In genomic region chr14:20885091-20885888, GRCm38 (mm10) we compare ENCODE assay signal across 8 mouse cellular contexts. TPM values are rescaled to one million over a fixed set of nuclear protein-coding genes. Genes with fewer than 3 reads are reported as not detected.
DNase-seq lines count a peak whose midpoint lies in the region; ATAC-seq and TF ChIP-seq lines count a peak whose summit lies in the region.

No protein-coding gene starts in this region.

- H3K9ac ChIP-seq in lung, embryonic 15.5 days: no peak overlapping the region
- no peak overlapping the region for H3K9ac ChIP-seq in midbrain, embryonic 14.5 days (replicated peaks; ENCODE audit: low read length)

- peak overlapping the region; percentile 29 for H3K4me2 ChIP-seq in lung, embryonic 15.5 days
- no peak overlapping the region for H3K4me2 ChIP-seq in midbrain, embryonic 14.5 days (ENCODE audit: low read length)

- H3K4me3 ChIP-seq in cortical plate, adult 2 months (ENCODE audit: insufficient read depth, low read length): no peak overlapping the region
- H3K4me3 ChIP-seq in lung, embryonic 15.5 days: no peak overlapping the region
- H3K4me3 ChIP-seq in midbrain, embryonic 14.5 days (replicated peaks; ENCODE audit: low read depth, low read length): no peak overlapping the region

- TF ChIP-seq POLR2A in cortical plate, adult 2 months (IDR thresholded peaks at IDR 0.05; ENCODE audit: extremely low read depth, insufficient read depth, low read length): no peak

- no peak for TF ChIP-seq CTCF in cortical plate, adult 2 months (IDR thresholded peaks at IDR 0.05; ENCODE audit: extremely low read depth, insufficient read depth, low read length)

- no peaks in the 10 kb centered on the region for H3K9me3 ChIP-seq in lung, embryonic 15.5 days
- no peaks in the 10 kb centered on the region for H3K9me3 ChIP-seq in midbrain, embryonic 14.5 days (ENCODE audit: control insufficient read depth, low read length)

- peak; percentile 32 for DNase-seq in layer of hippocampus, adult 11-12 months (ENCODE audit: low spot score)
- DNase-seq in layer of hippocampus, postnatal 10 days (ENCODE audit: low spot score in 2 of 2): no peak
- peak; percentile 83 for DNase-seq in splenic B cell, adult 2 months (ENCODE audit: low read depth, low spot score)
- DNase-seq in midbrain, embryonic 14.5 days: no peak
- no peak for DNase-seq in cerebellum, adult 11 months

- no peaks in the 10 kb centered on the region for H3K27me3 ChIP-seq in lung, embryonic 15.5 days
- no peaks in the 10 kb centered on the region for H3K27me3 ChIP-seq in splenic B cell, adult 2 months (ENCODE audit: control insufficient read depth, insufficient read depth, low read length, poor library complexity, severe bottlenecking)
- H3K27me3 ChIP-seq in midbrain, embryonic 14.5 days (ENCODE audit: control insufficient read depth, insufficient read depth, low read length): no peaks in the 10 kb centered on the region

- H3K27ac ChIP-seq in cortical plate, adult 2 months (ENCODE audit: insufficient read depth, low read length): 0 out of 2 replicates have a peak overlapping the region, but pooled peaks have one; percentile 17
- H3K27ac ChIP-seq in lung, embryonic 15.5 days: peak overlapping the region; percentile 54
- H3K27ac ChIP-seq in midbrain, embryonic 14.5 days (replicated peaks; ENCODE audit: low read depth, low read length): no peak overlapping the region

- H3K36me3 ChIP-seq in lung, embryonic 15.5 days: no peaks in the 10 kb centered on the region
- H3K36me3 ChIP-seq in splenic B cell, adult 2 months (ENCODE audit: control insufficient read depth, insufficient read depth, low read length, poor library complexity, severe bottlenecking): no peaks in the 10 kb centered on the region
- no peaks in the 10 kb centered on the region for H3K36me3 ChIP-seq in midbrain, embryonic 14.5 days (ENCODE audit: control insufficient read depth, insufficient read depth, low read length)

- WGBS in lung, embryonic 15.5 days: 21% methylated on average over 10 of the region's 10 CpGs
- 41% methylated on average over 10 of the region's 10 CpGs for WGBS in midbrain, embryonic 14.5 days

- peak; percentile 94 for ATAC-seq in inflammation-experienced regulatory T-cells, adult 6 months
- peak; percentile 64; the same call in 1 of the 2 replicates for ATAC-seq in lung, embryonic 15.5 days (ENCODE audit: borderline replicate concordance, extremely low read depth, low FRiP score, low TSS enrichment)
- ATAC-seq in midbrain, embryonic 14.5 days (ENCODE audit: low FRiP score, low TSS enrichment): no peak

- no peaks in the 10 kb centered on the region for H3K4me1 ChIP-seq in cortical plate, adult 2 months (ENCODE audit: control insufficient read depth, insufficient read depth, low read length)
- peaks cover 18% of the 10 kb centered on the region for H3K4me1 ChIP-seq in lung, embryonic 15.5 days
- H3K4me1 ChIP-seq in midbrain, embryonic 14.5 days (ENCODE audit: control insufficient read depth, insufficient read depth, low read length): no peaks in the 10 kb centered on the region

RNA-seq across cellular contexts. Expression of gene Vcl, which starts 43.9 kb away (rescaled TPM):
- total RNA-seq in layer of hippocampus, postnatal 10 days (2021): 10 to 100 TPM; 34.4 to 40.2 TPM
- 31.7 and 32.9 TPM in 2 replicates for polyA plus RNA-seq in cortical plate, adult 2 months (2012; rRNA removed)
- polyA plus RNA-seq in inflammation-experienced regulatory T-cells, adult 6 months (2017; shearing (Covaris generic)): 1 to 10 TPM; 1.1 to 2.8 (median 1.6) TPM
- 60.2 and 62.7 TPM in 2 replicates for polyA plus RNA-seq in lung, embryonic 15.5 days (2015; fragmentation: Nextera tagmentation; extraction: Ambion mirVana)
- polyA plus RNA-seq in midbrain, embryonic 14.5 days (2014; fragmentation: Nextera tagmentation; extraction: Ambion mirVana): 6.5 and 14.3 TPM in 2 replicates

RNA-seq across cellular contexts. Expression of gene Plau, which starts 48.8 kb away (rescaled TPM):
- total RNA-seq in layer of hippocampus, postnatal 10 days (2021): 1 to 10 TPM; 4.3 to 4.6 TPM
- polyA plus RNA-seq in cortical plate, adult 2 months (2012; rRNA removed): 4.2 and 5.2 TPM in 2 replicates
- polyA plus RNA-seq in inflammation-experienced regulatory T-cells, adult 6 months (2017; shearing (Covaris generic)): under 1 TPM in 1 of 3 experiments, not detected in 2; 0.41 TPM
- 0.86 and 1.2 TPM in 2 replicates for polyA plus RNA-seq in lung, embryonic 15.5 days (2015; fragmentation: Nextera tagmentation; extraction: Ambion mirVana)
- 0.15 and 0.62 TPM in 2 replicates for polyA plus RNA-seq in midbrain, embryonic 14.5 days (2014; fragmentation: Nextera tagmentation; extraction: Ambion mirVana)

Comparison
In these comparisons a context has a peak if more than half of its experiments do, and no peak if none do; other contexts are left out.
1. DNase-seq: peak in layer of hippocampus, adult 11-12 months (single experiment) and splenic B cell, adult 2 months (single experiment); none in layer of hippocampus, postnatal 10 days (0 of 2), midbrain, embryonic 14.5 days (single experiment) and cerebellum, adult 11 months (single experiment).